Mouse (Mus musculus) heart, embryonic 11.5 days (tissue): ENCODE measurements at regions not wholly inside any gene's neighbourhood (a gene's known extent, or its start where the extent isn't known, plus 50 kb on each side); places are given as distances from the start of the nearest gene placed in this dataset.

Source experiments
- ATAC-seq: fragments of 200-750 bp; cut with Nextera tagmentation; replicated peaks from 2 replicates; pipeline ENCODE4 v1.8.0; 2017; ENCODE audit warnings: moderate library complexity; ENCODE audit not compliant: insufficient number of reproducible peaks, low FRiP score, low TSS enrichment
- H3K27ac ChIP-seq: fragments of 300-500 bp; sonication (generic); 2 replicates; pipeline ENCODE4 v1.5.1; 2014; ENCODE audit warnings: mild to moderate bottlenecking, low read depth, low read length
- H3K27me3 ChIP-seq: fragments of 300-500 bp; sonication (generic); 2 replicates; pipeline ENCODE4 v1.6.1; 2014; ENCODE audit warnings: mild to moderate bottlenecking, low read length, mixed read lengths; ENCODE audit not compliant: control insufficient read depth, insufficient read depth
- H3K36me3 ChIP-seq: fragments of 300-500 bp; sonication (generic); 2 replicates; pipeline ENCODE4 v1.6.1; 2014; ENCODE audit warnings: mild to moderate bottlenecking, low read length, moderate library complexity, mixed read lengths; ENCODE audit not compliant: control insufficient read depth, insufficient read depth
- H3K4me1 ChIP-seq: fragments of 300-500 bp; sonication (generic); 2 replicates; pipeline ENCODE4 v1.6.1; 2014; ENCODE audit warnings: low read length; ENCODE audit not compliant: control insufficient read depth, insufficient read depth
- H3K4me2 ChIP-seq: fragments of 300-500 bp; sonication (generic); 2 replicates; pipeline ENCODE4 v1.6.1; 2014; ENCODE audit warnings: mild to moderate bottlenecking, moderate library complexity
- H3K4me3 ChIP-seq: fragments of 300-500 bp; sonication (generic); 2 replicates; pipeline ENCODE4 v1.5.1; 2014; ENCODE audit warnings: low read depth, low read length
- H3K9ac ChIP-seq: fragments of 300-500 bp; sonication (generic); 2 replicates; pipeline ENCODE4 v1.6.1; 2014; ENCODE audit warnings: mild to moderate bottlenecking, low read depth, low read length, moderate library complexity
- H3K9me3 ChIP-seq: fragments of 300-500 bp; sonication (generic); replicated peaks from 2 replicates; pipeline ENCODE4 v1.6.1; 2016; ENCODE audit warnings: low read length; ENCODE audit not compliant: control insufficient read depth
- whole genome bisulfite sequencing: fragments of 180-500 bp; shearing (Covaris S2); extraction: QIAGEN DNeasy Blood & Tissue Kit; methylation state at CpG from one replicate; pipeline ENCODE4 v1.1.7; 2014; ENCODE audit not compliant: insufficient replicate concordance; 5-methylcytosine and 5-hydroxymethylcytosine counted together

DNA sequence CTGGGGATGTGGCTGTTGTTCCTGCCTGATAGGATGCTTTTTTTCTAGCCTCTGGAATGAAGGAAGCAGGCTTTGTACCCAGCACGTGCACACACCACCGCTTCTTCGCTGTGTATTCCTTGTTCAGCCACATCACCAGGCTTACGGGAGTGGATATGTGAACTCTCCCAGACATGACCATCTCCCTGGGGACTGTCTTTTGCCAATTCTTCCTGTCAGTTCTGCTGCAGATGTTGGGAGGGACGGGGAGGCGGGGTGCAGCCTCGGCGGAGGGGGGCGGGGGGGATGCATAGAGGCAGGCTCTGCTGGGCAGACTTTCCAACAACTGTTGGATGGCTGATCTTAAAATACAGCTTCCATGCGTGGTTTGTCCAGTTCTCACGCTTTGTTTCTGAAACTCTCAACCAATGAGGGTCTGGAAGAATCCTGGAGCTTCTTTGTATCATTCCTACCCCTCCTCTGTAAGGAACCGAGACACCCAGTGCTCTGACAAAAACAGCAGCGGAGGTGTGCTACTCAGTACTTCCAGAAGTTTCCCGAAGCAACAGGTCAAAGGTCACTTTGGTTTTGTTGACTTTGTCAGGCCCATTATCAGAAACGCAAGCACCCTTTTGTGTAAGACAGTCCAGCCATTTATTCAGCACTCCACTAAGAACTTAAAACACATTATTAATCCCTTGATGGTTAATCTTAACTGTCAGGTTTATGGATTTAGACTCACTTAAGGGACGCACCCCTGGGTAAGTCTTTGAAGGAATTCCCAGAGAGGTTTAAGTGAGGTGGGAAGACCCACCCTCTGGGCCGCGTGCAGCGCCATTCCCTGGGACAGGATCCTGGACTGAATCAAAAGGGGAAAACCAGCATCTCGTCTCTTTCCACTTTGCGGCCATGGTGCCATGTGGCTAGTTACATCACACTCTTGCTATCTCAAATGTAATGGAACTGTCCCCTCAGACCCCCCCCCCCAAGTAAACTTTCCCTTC is 476.5 kb upstream of the Tbx3 start:
- H3K4me3 ChIP-seq: no peak overlapping the region
- no peak overlapping the region for H3K27ac ChIP-seq
- no peak overlapping the region for H3K9ac ChIP-seq
- WGBS: 52% methylated on average over 21 of the region's 21 CpGs
- no peaks in the 10 kb centered on the region for H3K27me3 ChIP-seq
- no peaks in the 10 kb centered on the region for H3K36me3 ChIP-seq
- ATAC-seq: no peak
- no peaks in the 10 kb centered on the region; the same call in 1 of the 2 replicates for H3K9me3 ChIP-seq
- H3K4me2 ChIP-seq: no peak overlapping the region
- H3K4me1 ChIP-seq: no peaks in the 10 kb centered on the region

DNA sequence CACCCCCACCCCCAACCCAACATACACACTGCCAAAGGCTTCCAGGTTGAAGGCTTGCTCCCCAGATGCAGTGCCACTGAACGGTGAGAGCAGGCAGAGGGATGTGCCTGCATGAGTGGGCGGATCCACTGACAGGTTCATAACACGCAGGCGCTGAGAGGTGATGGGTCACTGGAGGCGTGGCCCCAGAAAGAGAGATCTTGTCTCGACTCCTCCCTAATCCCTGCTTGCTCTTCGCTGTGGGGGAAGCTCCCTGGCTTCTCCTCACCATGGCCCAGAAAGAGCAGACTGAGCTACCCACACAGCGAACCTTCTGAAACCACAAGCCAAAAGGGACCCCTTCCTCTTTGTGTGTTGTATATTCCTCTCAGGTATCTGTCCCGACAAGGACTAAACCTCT is 470.6 kb upstream of the Tbx3 start:
- Histone ChIP-seq H3K27me3 (no peaks in the 10 kb centered on the region), H3K4me1 (no peaks in the 10 kb centered on the region), H3K4me3 (no peak overlapping the region), H3K9ac (no peak overlapping the region), H3K27ac (no peak overlapping the region), H3K36me3 (no peaks in the 10 kb centered on the region), H3K9me3 (no peaks in the 10 kb centered on the region), H3K4me2 (no peak overlapping the region)
- no peak for ATAC-seq
- WGBS: 38% methylated on average over 9 of the region's 9 CpGs

DNA sequence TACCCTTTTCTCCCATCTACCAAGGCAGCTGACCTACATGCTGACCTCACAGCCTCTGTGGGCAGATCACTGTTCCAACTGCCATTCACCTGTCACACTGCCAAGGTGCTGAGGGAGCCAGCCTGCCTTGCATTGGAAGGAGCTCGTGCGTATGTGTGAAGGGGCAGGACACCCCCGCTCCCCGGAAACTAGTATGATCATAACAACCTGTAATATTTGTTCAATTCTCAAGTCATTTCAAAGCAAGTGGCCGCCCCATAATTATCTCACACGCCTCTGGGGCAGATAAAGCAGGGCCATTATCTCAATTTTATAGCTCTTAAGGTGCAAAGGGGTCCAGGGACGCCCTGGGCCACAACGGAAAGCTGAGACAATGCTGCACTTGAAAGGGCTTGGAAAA is 469.2 kb upstream of the Tbx3 start:
- Histone ChIP-seq H3K9me3 (no peaks in the 10 kb centered on the region), H3K27ac (no peak overlapping the region), H3K4me2 (no peak overlapping the region), H3K4me3 (no peak overlapping the region), H3K36me3 (no peaks in the 10 kb centered on the region), H3K27me3 (no peaks in the 10 kb centered on the region), H3K4me1 (no peaks in the 10 kb centered on the region), H3K9ac (no peak overlapping the region)
- no peak for ATAC-seq
- 63% methylated on average over 8 of the region's 8 CpGs for WGBS

DNA sequence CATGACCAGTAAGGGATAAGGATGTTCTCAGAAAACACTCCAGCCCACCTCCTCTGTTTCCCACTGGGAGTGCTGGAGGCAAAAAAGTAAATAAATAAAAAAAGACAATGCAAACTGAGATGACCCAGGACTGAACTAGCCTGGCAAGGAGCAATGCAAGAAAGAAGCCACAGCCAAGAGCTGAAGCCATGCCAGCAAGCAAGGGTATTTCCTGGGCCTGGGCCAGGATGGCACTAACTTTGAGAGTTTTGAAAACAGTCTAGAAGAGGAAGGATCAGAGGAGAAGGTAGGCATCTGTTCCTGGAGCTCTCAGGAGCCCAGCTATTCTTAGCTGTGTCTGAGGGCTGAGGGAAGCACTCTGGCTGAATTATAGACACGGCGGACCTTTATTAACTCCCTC is 465.7 kb upstream of the Tbx3 start:
- H3K4me1 ChIP-seq: no peaks in the 10 kb centered on the region
- WGBS: 27% methylated on average over 2 of the region's 2 CpGs
- no peak overlapping the region for H3K4me2 ChIP-seq
- peaks cover 3% of the 10 kb centered on the region; the same call in 1 of the 2 replicates for H3K9me3 ChIP-seq
- ATAC-seq: no peak
- H3K4me3 ChIP-seq: no peak overlapping the region
- H3K27ac ChIP-seq: no peak overlapping the region
- no peaks in the 10 kb centered on the region for H3K36me3 ChIP-seq
- no peak overlapping the region for H3K9ac ChIP-seq
- no peaks in the 10 kb centered on the region for H3K27me3 ChIP-seq

DNA sequence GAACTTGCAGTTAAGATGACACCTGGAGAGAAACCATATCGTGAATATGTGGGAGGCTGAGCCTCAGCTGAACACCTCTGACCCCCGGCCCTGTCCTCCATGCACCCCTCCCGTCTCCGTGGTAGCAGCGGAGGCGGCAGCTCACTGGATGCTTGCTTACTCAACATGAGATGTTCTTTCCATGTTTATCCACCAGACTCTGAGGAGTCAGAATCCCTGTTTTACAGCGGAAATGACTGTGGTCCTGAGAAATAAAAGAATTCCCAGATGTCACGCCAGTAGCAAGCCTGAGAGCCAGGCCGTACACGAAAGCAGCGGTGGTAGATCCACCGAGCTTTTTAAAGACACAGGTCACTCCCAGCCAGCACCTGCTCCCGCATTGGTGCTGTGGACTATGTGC is 462.4 kb upstream of the Tbx3 start:
- Histone ChIP-seq H3K27me3 (no peaks in the 10 kb centered on the region), H3K27ac (no peak overlapping the region), H3K9ac (no peak overlapping the region), H3K9me3 (peaks cover 5% of the 10 kb centered on the region; the same call in 1 of the 2 replicates), H3K4me3 (no peak overlapping the region), H3K4me1 (no peaks in the 10 kb centered on the region), H3K36me3 (no peaks in the 10 kb centered on the region), H3K4me2 (no peak overlapping the region)
- 78% methylated on average over 13 of the region's 13 CpGs for WGBS
- ATAC-seq: no peak

DNA sequence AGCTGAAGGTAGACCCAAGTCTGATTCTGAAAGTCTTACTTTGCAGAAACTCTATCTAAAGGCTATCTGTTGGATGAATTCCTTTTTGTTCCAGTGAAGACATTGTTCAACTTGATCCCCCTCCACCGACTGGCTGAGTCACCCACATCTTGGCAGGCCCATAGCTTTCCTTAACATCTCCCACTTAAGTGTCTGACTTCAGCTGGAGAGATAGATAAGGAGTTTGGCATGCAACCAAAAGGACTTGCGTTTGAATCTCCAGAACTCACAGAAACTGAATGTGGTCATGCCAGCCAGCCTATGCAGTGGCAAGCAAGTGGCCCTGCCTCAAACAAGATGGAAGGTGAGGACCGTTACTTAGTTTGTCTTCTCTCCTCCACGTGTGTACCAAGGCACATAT is 457.3 kb upstream of the Tbx3 start:
- 46% methylated on average over 4 of the region's 4 CpGs for WGBS
- Histone ChIP-seq H3K27me3 (peaks cover 6% of the 10 kb centered on the region; the same call in 1 of the 2 replicates), H3K9me3 (peaks cover 5% of the 10 kb centered on the region; the same call in 1 of the 2 replicates), H3K4me1 (no peaks in the 10 kb centered on the region), H3K9ac (no peak overlapping the region), H3K27ac (no peak overlapping the region), H3K4me3 (no peak overlapping the region), H3K4me2 (no peak overlapping the region), H3K36me3 (no peaks in the 10 kb centered on the region)
- no peak for ATAC-seq

DNA sequence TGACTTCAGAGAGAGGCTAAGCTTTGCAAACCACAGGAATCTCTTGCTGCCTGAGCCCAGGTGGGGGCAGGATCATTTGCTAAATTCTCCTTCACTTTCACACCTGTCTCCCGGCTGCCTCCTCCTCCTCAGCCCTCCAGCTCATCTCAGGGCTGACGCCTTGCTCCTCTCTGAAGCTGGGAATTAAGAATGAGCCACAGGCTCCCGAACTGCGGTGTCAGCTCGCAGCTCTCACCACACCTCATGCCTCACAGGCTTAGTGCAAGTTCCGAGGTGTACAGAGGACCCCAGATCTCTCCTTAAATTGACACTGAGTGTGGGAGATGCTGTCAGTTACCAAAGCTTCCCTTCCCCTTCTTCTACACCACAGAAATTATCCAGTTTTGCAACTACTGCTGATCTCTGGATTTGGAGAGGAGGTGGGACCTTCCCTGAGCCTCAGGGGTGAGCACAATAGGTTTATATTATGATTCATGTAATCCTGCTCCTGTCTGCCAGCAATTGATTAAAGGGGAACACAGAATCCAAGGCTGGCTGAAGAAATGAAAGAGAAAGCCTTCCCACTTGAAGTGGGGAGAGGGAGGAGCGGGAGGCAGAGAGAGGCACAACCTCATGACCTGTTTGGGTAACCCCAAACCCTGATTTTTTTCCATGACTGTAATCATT is 456.6 kb upstream of the Tbx3 start:
- Histone ChIP-seq H3K9ac (no peak overlapping the region), H3K4me3 (no peak overlapping the region), H3K9me3 (peaks cover 5% of the 10 kb centered on the region; the same call in 1 of the 2 replicates), H3K27ac (no peak overlapping the region), H3K4me1 (no peaks in the 10 kb centered on the region), H3K4me2 (no peak overlapping the region), H3K27me3 (peaks cover 6% of the 10 kb centered on the region; the same call in 1 of the 2 replicates), H3K36me3 (no peaks in the 10 kb centered on the region)
- ATAC-seq: no peak
- WGBS: 26% methylated on average over 7 of the region's 7 CpGs

DNA sequence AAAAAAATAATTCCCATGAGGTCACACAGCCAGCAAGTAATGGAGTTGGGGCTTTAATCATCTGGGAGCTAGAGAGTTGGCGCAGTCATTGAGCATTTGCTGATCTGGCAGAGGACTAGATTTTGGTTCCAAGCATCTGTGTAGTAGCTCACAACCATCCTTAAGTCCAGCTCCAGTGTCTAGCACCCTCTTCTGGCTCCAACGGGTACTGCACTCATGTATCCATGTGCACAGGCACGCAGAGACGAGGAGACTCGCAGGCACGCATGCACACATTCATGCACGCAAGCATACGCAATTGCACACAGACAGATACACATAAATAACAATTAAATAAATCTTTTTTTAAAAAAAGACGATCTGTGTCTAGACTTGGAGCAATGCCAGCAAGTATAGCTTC is 455.5 kb upstream of the Tbx3 start:
- H3K9me3 ChIP-seq: no peaks in the 10 kb centered on the region; the same call in 1 of the 2 replicates
- no peak overlapping the region for H3K4me3 ChIP-seq
- H3K4me2 ChIP-seq: no peak overlapping the region
- ATAC-seq: no peak
- no peak overlapping the region for H3K9ac ChIP-seq
- 85% methylated on average over 9 of the region's 9 CpGs for WGBS
- H3K36me3 ChIP-seq: no peaks in the 10 kb centered on the region
- H3K27me3 ChIP-seq: peaks cover 6% of the 10 kb centered on the region; the same call in 1 of the 2 replicates
- H3K27ac ChIP-seq: no peak overlapping the region
- H3K4me1 ChIP-seq: no peaks in the 10 kb centered on the region
